Mouse (Mus musculus) cortical plate, adult 2 months (tissue): ENCODE data around the gene Ptprm.

ENCODE experiments used
- CTCF ChIP-seq: fragments of 200-500 bp; IDR thresholded peaks from 2 replicates; pipeline ENCODE4 v1.5.1; 2011; ENCODE audit warnings: mild to moderate bottlenecking, control low read depth, low read length; ENCODE audit not compliant: insufficient read depth; ENCODE audit errors: extremely low read depth
- POLR2A ChIP-seq: fragments of 200-500 bp; IDR thresholded peaks from 2 replicates; pipeline ENCODE4 v1.6.1; 2011; ENCODE audit warnings: mild to moderate bottlenecking, low read length, control low read depth; ENCODE audit not compliant: insufficient read depth; ENCODE audit errors: extremely low read depth

DNA sequence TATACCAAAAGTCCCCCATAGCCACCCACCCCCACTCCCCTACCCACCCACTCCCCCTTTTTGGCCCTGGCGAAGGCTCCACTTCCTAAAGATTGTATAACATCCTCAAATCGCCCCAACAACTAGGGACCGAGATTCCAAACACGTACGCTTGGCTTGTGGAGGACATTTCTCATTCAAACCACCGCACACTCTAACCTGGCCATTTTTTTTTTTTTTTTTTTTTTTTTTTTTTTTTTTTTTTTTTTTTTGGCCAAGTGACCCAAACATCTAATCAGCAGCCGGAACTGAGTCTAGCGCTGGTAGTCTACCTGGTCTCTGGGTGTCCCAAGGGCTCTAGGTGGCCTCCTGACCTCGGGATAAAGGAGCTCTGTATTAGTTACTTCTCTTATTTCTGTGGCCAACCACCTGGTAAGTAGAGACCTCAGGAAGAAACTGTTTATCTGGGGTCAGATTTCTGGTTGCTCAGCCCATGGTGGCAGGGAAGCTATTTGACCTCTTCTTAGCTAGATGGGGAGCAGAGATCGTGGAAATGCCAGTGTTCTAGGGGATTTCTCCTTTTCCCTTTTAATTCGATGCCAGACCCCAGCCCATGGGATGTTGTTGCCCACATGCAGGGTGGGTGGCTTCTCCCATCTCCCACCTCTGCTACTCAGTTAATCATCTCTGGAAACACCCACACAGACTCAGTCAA lies 9.3 kb upstream of the Ptprm start:
- TF ChIP-seq POLR2A (no peak), CTCF (no peak)
